Mouse (Mus musculus) heart, embryonic 11.5 days (tissue): Measurements from ENCODE around the gene Rasd1. TPM values are rescaled to one million over a fixed set of nuclear protein-coding genes. Genes with fewer than 3 reads are reported as not detected.

Source experiments
- ATAC-seq: fragments of 200-750 bp; cut with Nextera tagmentation; replicated peaks from 2 replicates; pipeline ENCODE4 v1.8.0; 2017; ENCODE audit warnings: moderate library complexity; ENCODE audit not compliant: insufficient number of reproducible peaks, low FRiP score, low TSS enrichment
- H3K27ac ChIP-seq: fragments of 300-500 bp; sonication (generic); 2 replicates; pipeline ENCODE4 v1.5.1; 2014; ENCODE audit warnings: mild to moderate bottlenecking, low read depth, low read length
- H3K27me3 ChIP-seq: fragments of 300-500 bp; sonication (generic); 2 replicates; pipeline ENCODE4 v1.6.1; 2014; ENCODE audit warnings: mild to moderate bottlenecking, low read length, mixed read lengths; ENCODE audit not compliant: control insufficient read depth, insufficient read depth
- H3K36me3 ChIP-seq: fragments of 300-500 bp; sonication (generic); 2 replicates; pipeline ENCODE4 v1.6.1; 2014; ENCODE audit warnings: mild to moderate bottlenecking, low read length, moderate library complexity, mixed read lengths; ENCODE audit not compliant: control insufficient read depth, insufficient read depth
- H3K4me1 ChIP-seq: fragments of 300-500 bp; sonication (generic); 2 replicates; pipeline ENCODE4 v1.6.1; 2014; ENCODE audit warnings: low read length; ENCODE audit not compliant: control insufficient read depth, insufficient read depth
- H3K4me2 ChIP-seq: fragments of 300-500 bp; sonication (generic); 2 replicates; pipeline ENCODE4 v1.6.1; 2014; ENCODE audit warnings: mild to moderate bottlenecking, moderate library complexity
- H3K4me3 ChIP-seq: fragments of 300-500 bp; sonication (generic); 2 replicates; pipeline ENCODE4 v1.5.1; 2014; ENCODE audit warnings: low read depth, low read length
- H3K9ac ChIP-seq: fragments of 300-500 bp; sonication (generic); 2 replicates; pipeline ENCODE4 v1.6.1; 2014; ENCODE audit warnings: mild to moderate bottlenecking, low read depth, low read length, moderate library complexity
- H3K9me3 ChIP-seq: fragments of 300-500 bp; sonication (generic); replicated peaks from 2 replicates; pipeline ENCODE4 v1.6.1; 2016; ENCODE audit warnings: low read length; ENCODE audit not compliant: control insufficient read depth
- WGBS: fragments of 180-500 bp; shearing (Covaris S2); extraction: QIAGEN DNeasy Blood & Tissue Kit; methylation state at CpG from one replicate; pipeline ENCODE4 v1.1.7; 2014; ENCODE audit not compliant: insufficient replicate concordance; 5-methylcytosine and 5-hydroxymethylcytosine counted together
- polyA plus RNA-seq: library from polyadenylated mRNA; unstranded; fragments of >200 nt; fragmentation: Nextera tagmentation; extraction: Ambion mirVana; gene quantifications from 2 replicates; pipeline ENCODE4 v1.2.1, GENCODE M21; 2014

Gene Rasd1
- polyA plus RNA-seq, 1 experiment from 2014 or later: 12.0 TPM

- H3K4me2 ChIP-seq: no peak overlapping the region
- H3K9ac ChIP-seq: no peak overlapping the region
- no peak for ATAC-seq
- no peaks in the 10 kb centered on the region for H3K36me3 ChIP-seq
- WGBS: 78% methylated on average over 1 of the region's 1 CpGs
- no peak overlapping the region for H3K27ac ChIP-seq
- H3K27me3 ChIP-seq: no peaks in the 10 kb centered on the region
- H3K4me1 ChIP-seq: peaks cover 11% of the 10 kb centered on the region
- H3K4me3 ChIP-seq: no peak overlapping the region
- H3K9me3 ChIP-seq: no peaks in the 10 kb centered on the region
Measured at GRCm38 (mm10) chr11:59989406-59989805, 24.7 kb upstream of the Rasd1 start.

GRCm38 (mm10) chr11:59977831-59978230 is 13.1 kb upstream of the Rasd1 start:
- H3K9ac ChIP-seq: no peak overlapping the region
- H3K4me2 ChIP-seq: no peak overlapping the region
- H3K27me3 ChIP-seq: no peaks in the 10 kb centered on the region
- 0 out of 2 replicates have a peak, but pooled peaks cover 4% of the 10 kb centered on the region for H3K4me1 ChIP-seq
- H3K4me3 ChIP-seq: no peak overlapping the region
- H3K9me3 ChIP-seq: no peaks in the 10 kb centered on the region
- ATAC-seq: no peak
- no peaks in the 10 kb centered on the region for H3K36me3 ChIP-seq
- WGBS: 66% methylated on average over 5 of the region's 5 CpGs
- H3K27ac ChIP-seq: no peak overlapping the region

GRCm38 (mm10) chr11:59975241-59975640 is 10.5 kb upstream of the Rasd1 start:
- Histone ChIP-seq H3K9me3 (no peaks in the 10 kb centered on the region), H3K9ac (no peak overlapping the region), H3K4me3 (no peak overlapping the region), H3K36me3 (no peaks in the 10 kb centered on the region), H3K27ac (no peak overlapping the region), H3K4me1 (peaks cover 14% of the 10 kb centered on the region), H3K4me2 (no peak overlapping the region), H3K27me3 (no peaks in the 10 kb centered on the region)
- no peak for ATAC-seq
- WGBS: 52% methylated on average over 10 of the region's 10 CpGs

DNA sequence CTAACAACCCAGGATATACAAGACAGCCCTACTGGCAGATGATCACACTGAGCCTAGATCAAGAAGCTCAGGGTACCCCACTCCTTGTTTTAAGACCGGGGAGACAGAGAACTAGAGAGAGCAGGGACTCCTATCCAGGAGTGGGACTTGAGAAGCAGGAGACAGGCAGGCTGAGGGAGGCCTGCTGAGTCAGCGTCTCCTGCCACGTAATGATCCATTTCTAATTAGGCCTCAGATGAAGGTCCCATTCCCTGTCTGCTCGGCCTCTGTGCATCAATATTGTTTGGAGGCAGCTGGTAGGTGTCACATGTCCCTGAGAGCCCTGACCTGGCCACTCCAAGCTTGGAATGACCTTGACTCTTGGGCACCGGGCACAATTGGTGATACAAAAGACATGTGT is 8.6 kb upstream of the Rasd1 start:
- no peaks in the 10 kb centered on the region for H3K36me3 ChIP-seq
- no peak for ATAC-seq
- no peak overlapping the region for H3K4me3 ChIP-seq
- H3K4me2 ChIP-seq: no peak overlapping the region
- no peak overlapping the region for H3K9ac ChIP-seq
- 83% methylated on average over 5 of the region's 5 CpGs for WGBS
- H3K9me3 ChIP-seq: no peaks in the 10 kb centered on the region
- H3K27me3 ChIP-seq: no peaks in the 10 kb centered on the region
- no peak overlapping the region for H3K27ac ChIP-seq
- H3K4me1 ChIP-seq: peaks cover 13% of the 10 kb centered on the region

DNA sequence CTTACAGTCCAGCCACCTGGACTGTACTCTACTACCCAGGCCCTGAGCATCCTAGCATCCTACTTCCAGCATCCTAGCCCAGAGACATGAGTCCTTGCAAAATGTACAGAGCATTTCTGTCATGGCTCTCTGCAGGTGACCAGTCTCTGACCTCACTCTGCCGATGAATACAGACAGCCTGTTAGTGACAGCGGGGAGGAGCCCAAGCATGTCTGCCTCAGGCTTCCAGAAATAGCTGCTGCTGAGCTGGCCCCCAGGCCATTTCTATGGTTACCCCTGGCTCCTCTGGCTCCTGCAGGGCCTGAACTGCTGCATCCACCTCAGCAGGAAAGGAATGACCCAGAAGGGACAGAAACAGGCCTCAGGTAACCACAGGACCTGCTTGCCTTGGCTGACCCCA is 6.9 kb upstream of the Rasd1 start:
- WGBS: 23% methylated on average over 2 of the region's 2 CpGs
- Histone ChIP-seq H3K4me1 (peaks cover 10% of the 10 kb centered on the region), H3K36me3 (no peaks in the 10 kb centered on the region), H3K4me2 (no peak overlapping the region), H3K4me3 (no peak overlapping the region), H3K27ac (peak overlapping the region; percentile 46), H3K27me3 (no peaks in the 10 kb centered on the region), H3K9ac (0 out of 2 replicates have a peak overlapping the region, but pooled peaks have one; percentile 5), H3K9me3 (no peaks in the 10 kb centered on the region)
- no peak for ATAC-seq

DNA sequence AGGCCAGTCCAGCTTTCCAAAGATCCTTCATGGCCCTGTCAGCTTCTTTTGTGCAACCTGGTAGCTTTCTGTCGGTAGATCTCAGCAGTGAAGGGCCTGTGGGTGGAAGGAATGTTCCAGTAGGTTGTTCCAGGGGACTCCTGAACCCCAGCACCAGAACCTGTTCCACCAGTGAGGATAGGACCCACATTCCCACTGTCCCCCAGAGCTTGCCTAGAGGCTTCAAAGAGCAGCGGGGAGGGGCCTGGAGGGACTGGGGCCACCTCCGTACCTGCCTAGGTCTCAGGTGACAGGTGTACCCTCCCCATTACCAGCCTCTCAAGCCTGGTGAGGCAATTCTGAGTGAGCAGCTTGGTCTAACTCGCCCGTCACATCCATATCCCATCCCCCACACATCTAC is 6.0 kb upstream of the Rasd1 start:
- Histone ChIP-seq H3K27ac (peak overlapping the region; percentile 46; the same call in 1 of the 2 replicates), H3K4me2 (no peak overlapping the region), H3K27me3 (no peaks in the 10 kb centered on the region), H3K9ac (no peak overlapping the region), H3K9me3 (no peaks in the 10 kb centered on the region), H3K4me3 (no peak overlapping the region), H3K4me1 (peaks cover 15% of the 10 kb centered on the region), H3K36me3 (no peaks in the 10 kb centered on the region)
- WGBS: 73% methylated on average over 5 of the region's 5 CpGs
- ATAC-seq: no peak

DNA sequence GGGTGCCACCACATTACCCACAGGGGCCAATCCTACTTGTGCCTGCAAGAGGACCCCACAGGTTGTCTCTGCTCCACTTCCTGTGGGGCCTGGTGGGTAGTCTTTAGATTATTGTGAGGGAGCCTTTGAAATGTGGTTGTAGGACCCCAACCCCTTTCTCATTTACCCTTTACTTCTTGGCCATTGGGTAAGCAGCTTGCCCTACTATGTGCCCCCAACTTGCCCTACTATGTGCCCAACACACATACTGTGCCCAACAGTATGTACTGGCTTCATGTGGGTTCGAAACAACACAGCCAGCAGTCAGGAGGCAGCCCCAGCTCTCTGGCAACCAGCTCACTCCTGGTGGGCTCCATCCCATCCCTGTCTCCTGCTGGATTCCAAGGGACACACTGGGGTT is 3.0 kb upstream of the Rasd1 start:
- WGBS: 89% methylated on average over 1 of the region's 1 CpGs
- Histone ChIP-seq H3K4me2 (no peak overlapping the region), H3K9ac (no peak overlapping the region), H3K27ac (no peak overlapping the region), H3K36me3 (no peaks in the 10 kb centered on the region), H3K9me3 (no peaks in the 10 kb centered on the region), H3K4me1 (peaks cover 36% of the 10 kb centered on the region), H3K27me3 (0 out of 2 replicates have a peak, but pooled peaks cover 4% of the 10 kb centered on the region), H3K4me3 (no peak overlapping the region)
- no peak for ATAC-seq

DNA sequence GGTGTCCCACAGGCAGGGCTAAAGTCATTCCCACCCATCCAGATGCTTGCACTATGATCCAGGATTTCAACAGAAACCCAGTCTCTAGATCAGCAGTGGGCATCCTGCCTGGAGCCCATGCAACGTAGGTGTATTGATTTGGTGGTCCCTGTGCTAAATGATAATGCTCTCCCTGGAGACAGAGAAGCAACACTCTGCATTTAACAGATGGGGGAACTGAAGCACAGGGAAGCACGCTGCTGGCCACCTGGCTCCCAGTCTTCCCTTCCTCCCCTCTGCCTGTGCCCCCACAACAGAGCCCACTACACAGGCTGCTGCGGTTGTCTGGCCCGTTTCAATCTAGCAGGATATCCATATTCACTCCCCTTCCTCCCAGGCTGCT is 1.3 kb upstream of the Rasd1 start:
- H3K36me3 ChIP-seq: no peaks in the 10 kb centered on the region; the same call in 1 of the 2 replicates
- H3K27me3 ChIP-seq: 0 out of 2 replicates have a peak, but pooled peaks cover 4% of the 10 kb centered on the region
- WGBS: 65% methylated on average over 4 of the region's 4 CpGs
- no peak overlapping the region for H3K4me2 ChIP-seq
- peaks cover 42% of the 10 kb centered on the region for H3K4me1 ChIP-seq
- no peak overlapping the region for H3K4me3 ChIP-seq
- H3K27ac ChIP-seq: no peak overlapping the region
- no peaks in the 10 kb centered on the region for H3K9me3 ChIP-seq
- no peak overlapping the region for H3K9ac ChIP-seq
- no peak for ATAC-seq
